ENCODE assay signal across 16 mouse cellular contexts in the genomic region with DNA sequence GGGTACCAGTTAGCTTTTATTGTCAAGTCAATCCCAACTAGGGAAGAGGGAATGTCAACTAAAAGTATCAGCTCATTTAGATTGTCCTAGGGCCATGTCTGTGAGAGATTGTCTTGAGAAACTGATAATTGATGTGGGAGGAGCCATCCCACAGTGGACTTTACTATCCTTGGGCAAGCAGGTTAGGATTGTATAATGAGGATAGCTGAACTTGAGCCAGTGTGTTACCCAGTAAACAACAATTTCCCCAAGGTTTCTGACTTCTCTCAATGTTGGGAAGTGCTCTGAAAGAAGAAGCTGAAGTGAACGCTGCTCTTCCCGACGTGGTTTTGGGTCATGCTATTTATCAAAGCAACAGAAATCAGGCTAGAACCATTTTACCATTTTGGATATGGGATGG.
"Had no signal": no experiment of that assay in that cellular context is flagged by ENCODE, and none has a peak within 500 bp of the region (broad histone marks: within the 10 kb centered on the region; RNA-seq: fewer than 3 reads in every experiment).

No protein-coding gene starts in this region.

- H3K27ac ChIP-seq: neural tube, embryonic 13.5 days; neural tube, embryonic 15.5 days; stomach, embryonic 15.5 days; stomach, postnatal 0 days had no signal

- H3K9me3 ChIP-seq: neural tube, embryonic 13.5 days; neural tube, embryonic 15.5 days; stomach, embryonic 15.5 days had no signal

- H3K27me3 ChIP-seq: neural tube, embryonic 13.5 days; neural tube, embryonic 15.5 days; stomach, embryonic 15.5 days had no signal

- H3K4me1 ChIP-seq: neural tube, embryonic 13.5 days; neural tube, embryonic 15.5 days; stomach, embryonic 15.5 days had no signal

- H3K4me3 ChIP-seq: neural tube, embryonic 13.5 days; neural tube, embryonic 15.5 days; stomach, embryonic 15.5 days had no signal

- DNase-seq: retina, postnatal 1 day; right cerebral cortex, adult 18-20 months; right cerebral cortex, postnatal 14 days; right cerebral cortex, postnatal 25 days; right cerebral cortex, postnatal 4 days; spleen, adult 18-20 months; thymus, adult 18-20 months; thymus, adult 2 months; thymus, postnatal 14 days; thymus, postnatal 25 days; thymus, postnatal 36 days; thymus, postnatal 4 days had no signal

- H3K4me2 ChIP-seq: neural tube, embryonic 13.5 days; neural tube, embryonic 15.5 days; stomach, embryonic 15.5 days had no signal

- H3K36me3 ChIP-seq: neural tube, embryonic 13.5 days; neural tube, embryonic 15.5 days; stomach, embryonic 15.5 days had no signal

- H3K9ac ChIP-seq: neural tube, embryonic 13.5 days; neural tube, embryonic 15.5 days; stomach, embryonic 15.5 days had no signal
